Mouse (Mus musculus) lung, postnatal 0 days (tissue): ENCODE data around the gene Ccdc34. TPM values are rescaled to one million over a fixed set of nuclear protein-coding genes. Genes with fewer than 3 reads are reported as not detected.

Experiments used
- ATAC-seq: fragments of 200-750 bp; cut with Nextera tagmentation; 2 replicates; pipeline ENCODE4 v1.8.0; 2017; ENCODE audit warnings: moderate library complexity
- DNase-seq: peaks from one replicate; pipeline ENCODE4 v3.0.0-alpha.2; 2016; ENCODE audit warnings: low spot score
- H3K27ac ChIP-seq: fragments of 300-500 bp; sonication (generic); 2 replicates; pipeline ENCODE4 v1.5.1; 2014; ENCODE audit warnings: antibody characterized with exemption, mild to moderate bottlenecking, low read length, mixed read lengths
- H3K27me3 ChIP-seq: fragments of 300-500 bp; sonication (generic); replicated peaks from 2 replicates; pipeline ENCODE4 v1.6.1; 2014; ENCODE audit warnings: low read length, mixed read lengths; ENCODE audit not compliant: insufficient read depth
- H3K36me3 ChIP-seq: fragments of 300-500 bp; sonication (generic); 2 replicates; pipeline ENCODE4 v1.6.1; 2014; ENCODE audit warnings: low read length, mixed read lengths; ENCODE audit not compliant: insufficient read depth
- H3K4me1 ChIP-seq: fragments of 300-500 bp; sonication (generic); 2 replicates; pipeline ENCODE4 v1.6.1; 2014; ENCODE audit warnings: antibody characterized with exemption, low read depth, low read length, mixed read lengths; ENCODE audit not compliant: insufficient read depth
- H3K4me2 ChIP-seq: fragments of 300-500 bp; sonication (generic); replicated peaks from 2 replicates; pipeline ENCODE4 v1.6.1; 2014; ENCODE audit warnings: low read depth, mild to moderate bottlenecking, low read length, moderate library complexity, mixed read lengths
- H3K4me3 ChIP-seq: fragments of 300-500 bp; sonication (generic); 2 replicates; pipeline ENCODE4 v1.5.1; 2014; ENCODE audit warnings: low read depth, low read length
- H3K9ac ChIP-seq: fragments of 300-500 bp; sonication (generic); replicated peaks from 2 replicates; pipeline ENCODE4 v1.6.1; 2014; ENCODE audit warnings: low read depth, mild to moderate bottlenecking
- H3K9me3 ChIP-seq: fragments of 300-500 bp; sonication (generic); 2 replicates; pipeline ENCODE4 v1.6.1; 2016; ENCODE audit warnings: low read length, mixed read lengths
- CTCF ChIP-seq: IDR thresholded peaks from 2 replicates; pipeline ENCODE4 v1.5.1; 2016; ENCODE audit warnings: antibody characterized with exemption, mild to moderate bottlenecking
- EP300 ChIP-seq: IDR thresholded peaks from 2 replicates; pipeline ENCODE4 v1.6.1; 2016; ENCODE audit warnings: antibody characterized with exemption, mild to moderate bottlenecking, control low read depth
- WGBS: fragments of 180-500 bp; shearing (Covaris S2); extraction: QIAGEN DNeasy Blood & Tissue Kit; methylation state at CpG from one replicate; pipeline ENCODE4 v1.1.7; 2014; 5-methylcytosine and 5-hydroxymethylcytosine counted together
- polyA plus RNA-seq: library from polyadenylated mRNA; unstranded; fragments of >200 nt; fragmentation: Nextera tagmentation; extraction: Ambion mirVana; gene quantifications from 2 replicates; pipeline ENCODE4 v1.2.1, GENCODE M21; 2015

The Ccdc34 gene
- polyA plus RNA-seq, 1 experiment from 2014 or later = 10.4 TPM

- Histone ChIP-seq H3K4me2 (no peak overlapping the region), H3K27me3 (no peaks in the 10 kb centered on the region), H3K9me3 (no peaks in the 10 kb centered on the region), H3K9ac (no peak overlapping the region), H3K4me1 (no peaks in the 10 kb centered on the region), H3K4me3 (no peak overlapping the region), H3K36me3 (no peaks in the 10 kb centered on the region), H3K27ac (no peak overlapping the region)
- DNase-seq (no peak), ATAC-seq (no peak)
- 57% methylated on average over 11 of the region's 11 CpGs for WGBS
- TF ChIP-seq EP300 = no peak
Measured at GRCm38 (mm10) chr2:109986036-109986785, 31.4 kb upstream of the Ccdc34 start.

GRCm38 (mm10) chr2:109987946-109988345 lies 29.7 kb upstream of the Ccdc34 start:
- H3K27me3 ChIP-seq = no peaks in the 10 kb centered on the region
- 87% methylated on average over 5 of the region's 5 CpGs for WGBS
- no peaks in the 10 kb centered on the region for H3K9me3 ChIP-seq
- no peaks in the 10 kb centered on the region for H3K4me1 ChIP-seq
- DNase-seq (no peak), ATAC-seq (no peak)
- no peak overlapping the region for H3K27ac ChIP-seq
- no peaks in the 10 kb centered on the region for H3K36me3 ChIP-seq
- no peak for TF ChIP-seq EP300
- TF ChIP-seq CTCF = no peak
- H3K4me2 ChIP-seq = no peak overlapping the region
- H3K4me3 ChIP-seq = no peak overlapping the region
- no peak overlapping the region for H3K9ac ChIP-seq

GRCm38 (mm10) chr2:109989196-109989595 lies 28.4 kb upstream of the Ccdc34 start:
- no peak for ATAC-seq
- no peak overlapping the region for H3K4me2 ChIP-seq
- no peak overlapping the region for H3K9ac ChIP-seq
- TF ChIP-seq CTCF = no peak
- no peak for TF ChIP-seq EP300
- no peak for DNase-seq
- H3K4me3 ChIP-seq = no peak overlapping the region
- no peak overlapping the region for H3K27ac ChIP-seq
- WGBS = 12% methylated on average over 3 of the region's 3 CpGs
- H3K4me1 ChIP-seq = no peaks in the 10 kb centered on the region
- H3K9me3 ChIP-seq = no peaks in the 10 kb centered on the region
- no peaks in the 10 kb centered on the region for H3K36me3 ChIP-seq
- H3K27me3 ChIP-seq = 0 out of 2 replicates have a peak, but pooled peaks cover 4% of the 10 kb centered on the region

GRCm38 (mm10) chr2:109989679-109990473 lies 27.7 kb upstream of the Ccdc34 start:
- 0 out of 2 replicates have a peak, but pooled peaks cover 8% of the 10 kb centered on the region for H3K27me3 ChIP-seq

GRCm38 (mm10) chr2:109991754-109992153 lies 25.9 kb upstream of the Ccdc34 start:
- Histone ChIP-seq H3K27ac (no peak overlapping the region), H3K9me3 (no peaks in the 10 kb centered on the region), H3K27me3 (0 out of 2 replicates have a peak, but pooled peaks cover 10% of the 10 kb centered on the region), H3K4me2 (no peak overlapping the region), H3K36me3 (no peaks in the 10 kb centered on the region), H3K4me3 (no peak overlapping the region), H3K4me1 (no peaks in the 10 kb centered on the region), H3K9ac (no peak overlapping the region)
- DNase-seq (no peak), ATAC-seq (no peak)
- 87% methylated on average over 1 of the region's 1 CpGs for WGBS
- TF ChIP-seq EP300 = no peak

More at GRCm38 (mm10) chr2:109989679-109990473, 27.7 kb upstream of the Ccdc34 start:
- DNase-seq (no peak), ATAC-seq (no peak)
- no peak overlapping the region for H3K27ac ChIP-seq
- no peaks in the 10 kb centered on the region for H3K9me3 ChIP-seq
- H3K4me3 ChIP-seq = no peak overlapping the region
- H3K36me3 ChIP-seq = no peaks in the 10 kb centered on the region
- no peak for TF ChIP-seq CTCF
- no peak for TF ChIP-seq EP300
- no peak overlapping the region for H3K9ac ChIP-seq
- no peak overlapping the region for H3K4me2 ChIP-seq
- H3K4me1 ChIP-seq = no peaks in the 10 kb centered on the region
- WGBS = 57% methylated on average over 8 of the region's 8 CpGs

GRCm38 (mm10) chr2:109992448-109993073 lies 25.1 kb upstream of the Ccdc34 start:
- TF ChIP-seq CTCF = no peak
- TF ChIP-seq EP300 = no peak
- no peak overlapping the region for H3K27ac ChIP-seq
- ATAC-seq = no peak
- H3K9ac ChIP-seq = no peak overlapping the region
- no peak overlapping the region for H3K4me2 ChIP-seq
- DNase-seq = no peak
- no peak overlapping the region for H3K4me3 ChIP-seq
- no peaks in the 10 kb centered on the region for H3K4me1 ChIP-seq
- WGBS = 49% methylated on average over 11 of the region's 11 CpGs
- 0 out of 2 replicates have a peak, but pooled peaks cover 10% of the 10 kb centered on the region for H3K27me3 ChIP-seq
- H3K9me3 ChIP-seq = no peaks in the 10 kb centered on the region
- H3K36me3 ChIP-seq = no peaks in the 10 kb centered on the region
